In genomic region chr1:50927077-50927611, GRCm38 (mm10) we compare ENCODE assay signal across 8 mouse cellular contexts. TPM values are rescaled to one million over a fixed set of nuclear protein-coding genes. Genes with fewer than 3 reads are reported as not detected.
DNase-seq lines count a peak whose midpoint lies in the region; ATAC-seq and TF ChIP-seq lines count a peak whose summit lies in the region.

No protein-coding gene starts in this region.

- DNase-seq in ES-E14 (ENCODE audit: low read depth, low spot score): peak; percentile 88
- DNase-seq in cerebellum, adult 9-10 months: peak; percentile 99
- DNase-seq in heart, postnatal 4 days: peak; percentile 82
- peak; percentile 98 for DNase-seq in layer of hippocampus, adult 18-20 months (ENCODE audit: low spot score in 2 of 2)
- DNase-seq in thymus, postnatal 10 days (ENCODE audit: low spot score in 2 of 2): peak; percentile 16 to 37

- peak overlapping the region; percentile 35 for H3K9ac ChIP-seq in ES-E14 (ENCODE audit: insufficient read depth, low read depth, low read length, poor library complexity, severe bottlenecking)
- no peak overlapping the region for H3K9ac ChIP-seq in liver, embryonic 16.5 days (ENCODE audit: low read depth, low read length)
- H3K9ac ChIP-seq in neural tube, embryonic 14.5 days (replicated peaks; ENCODE audit: low read depth, low read length): peak overlapping the region; percentile 76

- no peaks in the 10 kb centered on the region for H3K36me3 ChIP-seq in ES-E14 (ENCODE audit: control insufficient read depth, insufficient read depth, low read length, poor library complexity, severe bottlenecking)
- no peaks in the 10 kb centered on the region for H3K36me3 ChIP-seq in liver, embryonic 16.5 days (ENCODE audit: control insufficient read depth, insufficient read depth)
- no peaks in the 10 kb centered on the region for H3K36me3 ChIP-seq in neural tube, embryonic 14.5 days (ENCODE audit: control insufficient read depth, insufficient read depth, low read length)

- H3K9me3 ChIP-seq in ES-E14 (ENCODE audit: control insufficient read depth, insufficient read depth, low read depth, low read length): no peaks in the 10 kb centered on the region
- H3K9me3 ChIP-seq in liver, embryonic 16.5 days (replicated peaks; ENCODE audit: control insufficient read depth, low read length): no peaks in the 10 kb centered on the region
- H3K9me3 ChIP-seq in neural tube, embryonic 14.5 days (ENCODE audit: control insufficient read depth, low read length): no peaks in the 10 kb centered on the region

- H3K27me3 ChIP-seq in liver, embryonic 16.5 days (ENCODE audit: control insufficient read depth, insufficient read depth, low read depth, low read length): peaks cover 38% of the 10 kb centered on the region
- H3K27me3 ChIP-seq in neural tube, embryonic 14.5 days (ENCODE audit: control insufficient read depth, insufficient read depth, low read length): no peaks in the 10 kb centered on the region

- H3K4me3 ChIP-seq in ES-E14 (ENCODE audit: insufficient read depth in 1 of 2, low read depth in 1 of 2, low read length in 2 of 2, poor library complexity in 1 of 2, severe bottlenecking in 1 of 2): peak overlapping the region; percentile 73 to 97
- H3K4me3 ChIP-seq in liver, embryonic 16.5 days (ENCODE audit: low read depth, low read length): peak overlapping the region; percentile 51
- peak overlapping the region; percentile 48 for H3K4me3 ChIP-seq in neural tube, embryonic 14.5 days (ENCODE audit: low read depth, low read length)

- in situ Hi-C loops in ES-E14 (cut with MboI; ENCODE audit: low sequenced_read_pairs in 2 of 2, unreplicated experiment in 2 of 2): no loop called here

- no peak overlapping the region for H3K27ac ChIP-seq in ES-E14 (ENCODE audit: insufficient read depth, low read depth, low read length, poor library complexity, severe bottlenecking)
- no peak overlapping the region for H3K27ac ChIP-seq in liver, embryonic 16.5 days (ENCODE audit: low read length)
- peak overlapping the region; percentile 97 for H3K27ac ChIP-seq in neural tube, embryonic 14.5 days (ENCODE audit: low read depth, low read length)

- peak overlapping the region; percentile 68 for H3K4me2 ChIP-seq in liver, embryonic 16.5 days (ENCODE audit: low read depth, low read length)
- H3K4me2 ChIP-seq in neural tube, embryonic 14.5 days (ENCODE audit: low read depth, low read length): peak overlapping the region; percentile 80

- ATAC-seq in frontal cortex, adult (ENCODE audit: low TSS enrichment): peak; percentile 79
- peak; percentile 74 for ATAC-seq in liver, embryonic 16.5 days (ENCODE audit: low read depth)
- ATAC-seq in neural tube, embryonic 14.5 days (ENCODE audit: low read depth): peak; percentile 97

- H3K4me1 ChIP-seq in ES-E14 (ENCODE audit: control insufficient read depth in 2 of 2, insufficient read depth in 2 of 2, low read length in 2 of 2, poor library complexity in 1 of 2): no peaks in the 10 kb centered on the region
- H3K4me1 ChIP-seq in liver, embryonic 16.5 days (ENCODE audit: control insufficient read depth, low read depth, low read length): no peaks in the 10 kb centered on the region; the same call in 1 of the 2 replicates
- no peaks in the 10 kb centered on the region for H3K4me1 ChIP-seq in neural tube, embryonic 14.5 days (ENCODE audit: control insufficient read depth, insufficient read depth, low read length)

- WGBS in liver, embryonic 16.5 days (ENCODE audit: insufficient replicate concordance): 1% methylated on average over 36 of the region's 37 CpGs
- WGBS in neural tube, embryonic 14.5 days: 0% methylated on average over 37 of the region's 37 CpGs

TF ChIP-seq in ES-E14, 5 proteins besides CTCF, POLR2A, EP300 and RAD21:
- no peak for TF ChIP-seq ZNF384 (IDR thresholded peaks at IDR 0.05; ENCODE audit: low read depth, low read length)
- TF ChIP-seq CHD2 (IDR thresholded peaks at IDR 0.05; ENCODE audit: low read depth, low read length): no peak
- no peak for TF ChIP-seq ZC3H11A (IDR thresholded peaks at IDR 0.05; ENCODE audit: borderline replicate concordance, low read depth, low read length)
- TF ChIP-seq HCFC1 (IDR thresholded peaks at IDR 0.05; ENCODE audit: borderline replicate concordance, insufficient read depth, low read length): no peak
- TF ChIP-seq MAFK (IDR thresholded peaks at IDR 0.05; ENCODE audit: insufficient read depth, low read depth, low read length): no peak

RNA-seq across cellular contexts. Expression of gene Tmeff2, which starts 26.7 kb away (rescaled TPM):
- 0.85 and 0.90 TPM in 2 replicates for total RNA-seq in ES-E14 (2012; rRNA removed)
- total RNA-seq in heart, postnatal 4 days (2021): under 1 TPM; 0.36 to 0.41 TPM
- total RNA-seq in layer of hippocampus, adult 18-20 months (2021): 10 to 100 TPM; 53.1 to 57.3 TPM
- 0.54 and 0.66 TPM in 2 replicates for polyA plus RNA-seq in liver, embryonic 16.5 days (2015; fragmentation: Nextera tagmentation; extraction: Ambion mirVana)
- polyA plus RNA-seq in neural tube, embryonic 14.5 days (2014; fragmentation: Nextera tagmentation; extraction: Ambion mirVana): 95.9 and 128 TPM in 2 replicates

Comparison
In these comparisons a context has a peak if more than half of its experiments do, and no peak if none do; other contexts are left out.
1. DNase-seq: peak in every context shown above with its lines; median percentile 99 in cerebellum, adult 9-10 months; 98 in layer of hippocampus, adult 18-20 months; 88 in ES-E14; 82 in heart, postnatal 4 days; 26 in thymus, postnatal 10 days.
2. RNA of gene Tmeff2, which starts 26.7 kb away (total RNA-seq): 53.1 to 57.3 TPM in layer of hippocampus, adult 18-20 months; 0.85 to 0.90 TPM in ES-E14 and 0.36 to 0.41 TPM in heart, postnatal 4 days; every median in the first group is over 10 times any median in the second.
3. Peak in every context shown above with its lines, with median percentiles within 50 percentile points of each other: H3K4me3 ChIP-seq and ATAC-seq.